Mouse (Mus musculus): ENCODE measurements around the gene S100a13. TPM values are rescaled to one million over a fixed set of nuclear protein-coding genes. Genes with fewer than 3 reads are reported as not detected.

S100a13 gene
- polyA plus RNA-seq, 1 experiment = 120 TPM

- H3K4me3 ChIP-seq (ENCODE audit: insufficient read depth, low read length) = no peak overlapping the region
- H3K4me1 ChIP-seq (ENCODE audit: control insufficient read depth, insufficient read depth, low read length) = peaks cover 7% of the 10 kb centered on the region
- H3K27ac ChIP-seq (ENCODE audit: insufficient read depth, low read depth, low read length) = no peak overlapping the region
- TF ChIP-seq POLR2A (IDR thresholded peaks at IDR 0.05; ENCODE audit: borderline replicate concordance, low read depth, low read length) = no peak
- TF ChIP-seq CTCF (IDR thresholded peaks at IDR 0.05; ENCODE audit: low read depth, low read length) = no peak
These were observed 9.0 kb upstream of the S100a13 start for GRCm38 (mm10) chr3:90505216-90505615.

GRCm38 (mm10) chr3:90506362-90506761, 7.9 kb upstream of the S100a13 start:
- peaks cover 7% of the 10 kb centered on the region for H3K4me1 ChIP-seq (ENCODE audit: control insufficient read depth, insufficient read depth, low read length)
- no peak for TF ChIP-seq POLR2A (IDR thresholded peaks at IDR 0.05; ENCODE audit: borderline replicate concordance, low read depth, low read length)
- TF ChIP-seq CTCF (IDR thresholded peaks at IDR 0.05; ENCODE audit: low read depth, low read length) = no peak
- H3K4me3 ChIP-seq (ENCODE audit: insufficient read depth, low read length) = no peak overlapping the region
- no peak overlapping the region for H3K27ac ChIP-seq (ENCODE audit: insufficient read depth, low read depth, low read length)

- peak overlapping the region; percentile 97 for H3K4me3 ChIP-seq (ENCODE audit: insufficient read depth, low read length)
- no peak for TF ChIP-seq POLR2A (IDR thresholded peaks at IDR 0.05; ENCODE audit: borderline replicate concordance, low read depth, low read length)
- no peak; the same call in 1 of the 2 replicates for TF ChIP-seq CTCF (IDR thresholded peaks at IDR 0.05; ENCODE audit: low read depth, low read length)
- peak overlapping the region; percentile 26 for H3K27ac ChIP-seq (ENCODE audit: insufficient read depth, low read depth, low read length)
- H3K4me1 ChIP-seq (ENCODE audit: control insufficient read depth, insufficient read depth, low read length) = peaks cover 19% of the 10 kb centered on the region
These were observed 5.8 kb upstream of the S100a13 start for GRCm38 (mm10) chr3:90508287-90508949.

- peaks cover 23% of the 10 kb centered on the region for H3K4me1 ChIP-seq (ENCODE audit: control insufficient read depth, insufficient read depth, low read length)
- TF ChIP-seq CTCF (IDR thresholded peaks at IDR 0.05; ENCODE audit: low read depth, low read length) (no peak), POLR2A (IDR thresholded peaks at IDR 0.05; ENCODE audit: borderline replicate concordance, low read depth, low read length) (no peak)
- H3K27ac ChIP-seq (ENCODE audit: insufficient read depth, low read depth, low read length) = peak within 1 kb of the TSS; percentile 72
- H3K4me3 ChIP-seq (ENCODE audit: insufficient read depth, low read length) = peak within 1 kb of the TSS; percentile 97
These were observed 5.1 kb upstream of the S100a13 start, which contains the start of gene Chtop for GRCm38 (mm10) chr3:90508950-90509746. Gene Chtop, minus strand, starts transcription at chr3:90509498.

GRCm38 (mm10) chr3:90509747-90510123, 4.5 kb upstream of the S100a13 start:
- peak overlapping the region; percentile 61 for H3K27ac ChIP-seq (ENCODE audit: insufficient read depth, low read depth, low read length)
- peaks cover 23% of the 10 kb centered on the region for H3K4me1 ChIP-seq (ENCODE audit: control insufficient read depth, insufficient read depth, low read length)
- TF ChIP-seq POLR2A (IDR thresholded peaks at IDR 0.05; ENCODE audit: borderline replicate concordance, low read depth, low read length) (no peak), CTCF (IDR thresholded peaks at IDR 0.05; ENCODE audit: low read depth, low read length) (no peak)
- peak overlapping the region; percentile 38 for H3K4me3 ChIP-seq (ENCODE audit: insufficient read depth, low read length)

- Histone ChIP-seq H3K27ac (ENCODE audit: insufficient read depth, low read depth, low read length) (no peak overlapping the region), H3K4me3 (ENCODE audit: insufficient read depth, low read length) (no peak overlapping the region), H3K4me1 (ENCODE audit: control insufficient read depth, insufficient read depth, low read length) (peaks cover 37% of the 10 kb centered on the region)
- TF ChIP-seq CTCF (IDR thresholded peaks at IDR 0.05; ENCODE audit: low read depth, low read length) (no peak), POLR2A (IDR thresholded peaks at IDR 0.05; ENCODE audit: borderline replicate concordance, low read depth, low read length) (no peak)
These were observed 2.0 kb upstream of the S100a13 start for GRCm38 (mm10) chr3:90512276-90512675.

GRCm38 (mm10) chr3:90512948-90513642, 1.1 kb upstream of the S100a13 start:
- Histone ChIP-seq H3K4me1 (ENCODE audit: control insufficient read depth, insufficient read depth, low read length) (peaks cover 38% of the 10 kb centered on the region), H3K27ac (ENCODE audit: insufficient read depth, low read depth, low read length) (no peak overlapping the region), H3K4me3 (ENCODE audit: insufficient read depth, low read length) (peak overlapping the region; percentile 71)
- TF ChIP-seq CTCF (IDR thresholded peaks at IDR 0.05; ENCODE audit: low read depth, low read length) (no peak), POLR2A (IDR thresholded peaks at IDR 0.05; ENCODE audit: borderline replicate concordance, low read depth, low read length) (no peak)

- H3K4me3 ChIP-seq (ENCODE audit: insufficient read depth, low read length) = peak overlapping the region; percentile 71
- H3K4me1 ChIP-seq (ENCODE audit: control insufficient read depth, insufficient read depth, low read length) = peaks cover 38% of the 10 kb centered on the region
- no peak for TF ChIP-seq CTCF (IDR thresholded peaks at IDR 0.05; ENCODE audit: low read depth, low read length)
- TF ChIP-seq POLR2A (IDR thresholded peaks at IDR 0.05; ENCODE audit: borderline replicate concordance, low read depth, low read length) = no peak
- no peak overlapping the region for H3K27ac ChIP-seq (ENCODE audit: insufficient read depth, low read depth, low read length)
These were observed 456 bp downstream of the S100a13 start for GRCm38 (mm10) chr3:90514691-90515090.

GRCm38 (mm10) chr3:90515242-90515641, 1.0 kb downstream of the S100a13 start:
- H3K4me1 ChIP-seq (ENCODE audit: control insufficient read depth, insufficient read depth, low read length) = peaks cover 40% of the 10 kb centered on the region
- peak overlapping the region; percentile 71 for H3K4me3 ChIP-seq (ENCODE audit: insufficient read depth, low read length)
- no peak overlapping the region for H3K27ac ChIP-seq (ENCODE audit: insufficient read depth, low read depth, low read length)
- TF ChIP-seq POLR2A (IDR thresholded peaks at IDR 0.05; ENCODE audit: borderline replicate concordance, low read depth, low read length) (no peak), CTCF (IDR thresholded peaks at IDR 0.05; ENCODE audit: low read depth, low read length) (no peak)
